Mouse (Mus musculus): ENCODE data around the gene Gm20388. TPM values are rescaled to one million over a fixed set of nuclear protein-coding genes. Genes with fewer than 3 reads are reported as not detected.

Gene Gm20388
- polyA plus RNA-seq, 1 experiment from 2014 or later: not detected

DNA sequence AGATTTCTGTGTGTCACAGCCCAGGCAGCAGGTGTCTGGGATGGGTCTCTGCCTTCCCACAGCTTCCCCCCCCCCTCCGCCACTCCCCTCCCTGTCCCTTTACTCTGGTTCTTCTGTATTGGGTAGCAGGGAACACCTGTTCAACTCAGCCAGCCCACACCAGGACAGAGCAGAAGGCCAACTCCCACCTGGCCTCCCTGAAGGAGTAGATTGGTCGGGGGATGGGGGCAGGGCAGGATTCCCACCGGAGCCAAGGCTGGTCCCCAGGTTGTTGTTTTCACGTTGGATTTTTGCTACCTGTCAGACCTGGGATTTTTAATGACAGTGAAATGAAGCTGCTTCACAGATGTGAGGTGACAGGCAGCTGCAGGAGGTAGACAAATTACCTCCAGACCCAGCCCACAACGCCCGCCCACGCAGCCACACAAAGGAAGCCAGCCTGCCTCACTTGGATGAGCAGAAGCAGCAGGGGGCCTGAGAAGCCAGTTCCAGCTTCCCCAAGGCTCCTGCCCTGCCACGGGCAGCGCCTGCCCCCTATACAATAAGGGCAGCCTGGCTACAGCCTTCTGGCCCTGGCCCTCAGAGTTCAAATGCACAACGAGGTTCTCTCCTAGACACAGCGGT lies 2828.6 kb downstream of the Gm20388 start:
- 0 out of 2 replicates have a peak overlapping the region, but pooled peaks have one; percentile 3 for H3K9ac ChIP-seq (replicated peaks)
- 17% methylated on average over 11 of the region's 11 CpGs for WGBS

GRCm38 (mm10) chr8:122742471-122742870 lies 2831.8 kb downstream of the Gm20388 start:
- Histone ChIP-seq H3K9ac (replicated peaks) (no peak overlapping the region; the same call in 1 of the 2 replicates), H3K4me3 (0 out of 2 replicates have a peak overlapping the region, but pooled peaks have one; percentile 1)
- WGBS: 2% methylated on average over 19 of the region's 19 CpGs

More for the DNA sequence above, 2828.6 kb downstream of the Gm20388 start:
- no peak overlapping the region; the same call in 1 of the 2 replicates for H3K4me2 ChIP-seq (replicated peaks)
- H3K36me3 ChIP-seq: no peaks in the 10 kb centered on the region
- H3K27ac ChIP-seq (replicated peaks): peak overlapping the region; percentile 93
- peaks cover 92% of the 10 kb centered on the region for H3K4me1 ChIP-seq
- H3K4me3 ChIP-seq: no peak overlapping the region
- no peak for ATAC-seq (replicated peaks)
- no peaks in the 10 kb centered on the region for H3K27me3 ChIP-seq
- no peaks in the 10 kb centered on the region for H3K9me3 ChIP-seq

DNA sequence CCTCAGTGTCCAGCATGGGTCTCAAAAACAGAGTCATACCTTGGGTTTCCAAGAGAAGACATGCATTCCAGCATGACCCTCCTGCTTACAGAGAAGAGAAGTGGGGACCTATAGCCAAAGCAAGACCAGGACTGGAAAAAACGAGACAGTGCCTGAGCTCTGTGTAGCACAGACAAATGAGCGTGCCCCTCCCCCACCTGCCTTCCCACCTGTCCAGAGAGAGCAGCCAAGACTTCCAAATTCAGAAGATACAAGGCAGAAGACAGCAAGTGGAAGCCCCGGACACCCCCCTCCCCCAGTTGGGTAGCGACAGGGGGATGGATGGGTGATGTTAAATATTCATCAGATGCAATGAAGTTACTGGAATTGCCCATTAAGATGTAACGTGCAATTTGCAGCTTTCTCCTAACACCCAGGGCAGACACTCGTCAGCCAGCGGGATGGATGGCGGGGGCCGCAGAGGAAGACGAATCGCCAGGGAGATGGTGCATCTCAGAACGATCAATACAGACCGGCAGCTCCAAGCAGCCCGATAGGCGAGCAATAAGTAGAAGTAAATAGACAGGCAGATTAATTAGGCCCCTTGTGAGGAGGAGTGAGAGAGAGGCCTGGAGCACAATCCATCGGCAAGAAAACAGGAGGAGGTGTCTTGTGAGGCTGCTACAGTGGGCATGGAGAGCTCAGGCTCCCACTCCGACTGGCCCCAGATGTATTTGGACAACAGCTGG lies 2834.5 kb downstream of the Gm20388 start:
- 12% methylated on average over 17 of the region's 17 CpGs for WGBS
- peak overlapping the region; percentile 7; the same call in 1 of the 2 replicates for H3K4me3 ChIP-seq
- H3K4me1 ChIP-seq: peaks cover 89% of the 10 kb centered on the region
- peak overlapping the region; percentile 93 for H3K27ac ChIP-seq (replicated peaks)
- H3K4me2 ChIP-seq (replicated peaks): peak overlapping the region; percentile 33
- peak; percentile 15 for ATAC-seq (replicated peaks)
- no peaks in the 10 kb centered on the region for H3K27me3 ChIP-seq
- H3K9me3 ChIP-seq: no peaks in the 10 kb centered on the region
- H3K9ac ChIP-seq (replicated peaks): peak overlapping the region; percentile 34
- no peaks in the 10 kb centered on the region for H3K36me3 ChIP-seq

More at GRCm38 (mm10) chr8:122742471-122742870, 2831.8 kb downstream of the Gm20388 start:
- Histone ChIP-seq H3K36me3 (no peaks in the 10 kb centered on the region), H3K4me2 (replicated peaks) (peak overlapping the region; percentile 24), H3K27me3 (no peaks in the 10 kb centered on the region), H3K27ac (replicated peaks) (peak overlapping the region; percentile 93), H3K4me1 (peaks cover 94% of the 10 kb centered on the region), H3K9me3 (no peaks in the 10 kb centered on the region)
- ATAC-seq (replicated peaks): peak; percentile 46

DNA sequence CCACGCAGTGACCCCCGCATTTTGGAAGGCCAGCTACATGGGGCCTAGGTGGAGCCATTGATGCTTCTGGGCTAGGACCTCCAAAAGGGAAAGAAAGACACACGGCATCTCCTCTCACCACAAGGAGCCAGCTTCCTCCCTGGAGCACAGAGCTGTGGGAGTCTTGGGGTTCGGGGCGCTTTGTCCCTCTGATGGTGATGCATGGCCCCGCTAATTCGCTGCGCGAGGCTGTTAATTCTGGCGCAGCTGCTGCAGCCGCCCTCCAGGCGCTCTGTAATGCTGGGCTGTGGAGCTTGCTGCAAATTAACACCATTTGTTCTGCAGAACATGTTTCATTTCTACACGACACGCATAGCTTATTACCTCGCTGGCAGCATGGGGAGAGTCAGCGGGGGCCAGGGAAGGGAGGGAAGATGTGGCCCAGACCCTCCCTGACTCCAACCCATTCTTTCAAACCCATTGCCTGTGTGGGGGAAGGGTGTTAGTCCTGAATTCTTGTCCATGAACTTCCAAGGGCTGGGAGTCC lies 2835.2 kb downstream of the Gm20388 start:
- H3K27ac ChIP-seq (replicated peaks): peak overlapping the region; percentile 93
- H3K36me3 ChIP-seq: no peaks in the 10 kb centered on the region
- H3K4me3 ChIP-seq: peak overlapping the region; percentile 7; the same call in 1 of the 2 replicates
- no peaks in the 10 kb centered on the region for H3K9me3 ChIP-seq
- H3K9ac ChIP-seq (replicated peaks): peak overlapping the region; percentile 34
- H3K4me2 ChIP-seq (replicated peaks): peak overlapping the region; percentile 33
- peak; percentile 71 for ATAC-seq (replicated peaks)
- H3K4me1 ChIP-seq: peaks cover 94% of the 10 kb centered on the region
- H3K27me3 ChIP-seq: no peaks in the 10 kb centered on the region
- WGBS: 3% methylated on average over 16 of the region's 16 CpGs

DNA sequence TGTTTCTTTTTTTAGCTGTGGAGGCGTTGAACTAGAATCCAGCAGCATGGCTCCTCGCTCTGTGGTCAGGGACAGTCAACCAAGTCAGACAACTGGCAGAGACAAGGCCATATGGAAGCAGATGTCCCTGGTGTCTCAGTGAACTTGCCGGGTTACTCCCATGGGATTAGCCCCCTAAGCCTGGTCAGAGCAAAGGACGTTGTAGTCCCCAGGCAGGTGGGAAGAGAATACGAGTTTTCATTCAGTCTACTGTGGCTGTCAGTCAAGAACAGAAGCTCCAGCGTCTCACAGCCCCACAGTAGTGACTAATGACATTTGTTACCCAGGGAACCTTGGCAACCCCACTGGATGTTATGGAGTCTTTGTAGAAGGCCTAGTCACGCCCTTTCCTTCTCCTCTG lies 2835.8 kb downstream of the Gm20388 start:
- H3K27me3 ChIP-seq: no peaks in the 10 kb centered on the region
- no peaks in the 10 kb centered on the region for H3K36me3 ChIP-seq
- H3K4me2 ChIP-seq (replicated peaks): 0 out of 2 replicates have a peak overlapping the region, but pooled peaks have one; percentile 33
- WGBS: 34% methylated on average over 7 of the region's 7 CpGs
- H3K27ac ChIP-seq (replicated peaks): peak overlapping the region; percentile 93
- no peaks in the 10 kb centered on the region for H3K9me3 ChIP-seq
- H3K9ac ChIP-seq (replicated peaks): 0 out of 2 replicates have a peak overlapping the region, but pooled peaks have one; percentile 34
- H3K4me3 ChIP-seq: no peak overlapping the region
- no peak for ATAC-seq (replicated peaks)
- H3K4me1 ChIP-seq: peaks cover 95% of the 10 kb centered on the region

- no peaks in the 10 kb centered on the region for H3K27me3 ChIP-seq
- no peak for ATAC-seq (replicated peaks)
- H3K36me3 ChIP-seq: no peaks in the 10 kb centered on the region
- H3K9me3 ChIP-seq: no peaks in the 10 kb centered on the region
- H3K9ac ChIP-seq (replicated peaks): no peak overlapping the region
- H3K4me2 ChIP-seq (replicated peaks): no peak overlapping the region
- 87% methylated on average over 1 of the region's 1 CpGs for WGBS
- peak overlapping the region; percentile 93 for H3K27ac ChIP-seq (replicated peaks)
- no peak overlapping the region for H3K4me3 ChIP-seq
- H3K4me1 ChIP-seq: peaks cover 95% of the 10 kb centered on the region
These were observed 2837.2 kb downstream of the Gm20388 start for GRCm38 (mm10) chr8:122747825-122748224.

DNA sequence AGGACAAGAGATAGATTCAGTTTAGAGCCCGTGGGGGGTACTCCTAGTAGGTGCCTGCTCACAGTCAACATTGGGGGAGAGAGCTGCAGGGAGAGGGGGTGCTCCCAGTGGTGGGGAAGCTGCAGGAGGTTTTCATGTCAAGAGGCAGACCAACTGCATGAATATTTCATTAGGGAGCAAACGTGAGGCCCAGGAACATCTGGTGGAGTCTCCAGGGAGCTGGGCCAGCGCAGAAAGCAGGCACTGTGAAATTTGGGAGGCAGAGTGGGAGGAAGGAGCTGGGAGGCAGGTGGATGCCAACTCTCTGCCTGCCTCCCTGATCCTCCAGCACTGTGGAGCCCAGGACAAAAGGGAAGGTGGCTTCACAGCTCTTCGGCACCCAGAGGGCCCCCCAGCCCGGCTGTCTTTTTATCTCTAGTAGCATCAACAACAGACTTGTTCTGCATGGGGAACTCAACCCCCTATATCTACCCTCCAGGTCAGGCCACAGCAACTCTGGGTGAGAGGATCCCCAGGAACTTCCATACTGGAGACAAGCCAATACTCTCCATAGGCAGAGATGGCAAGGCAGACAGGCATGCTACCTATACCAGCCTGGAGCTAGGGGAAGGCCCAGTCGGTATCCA lies 2838.8 kb downstream of the Gm20388 start:
- WGBS: 45% methylated on average over 6 of the region's 6 CpGs
- ATAC-seq (replicated peaks): no peak
- H3K9ac ChIP-seq (replicated peaks): no peak overlapping the region; the same call in 1 of the 2 replicates

GRCm38 (mm10) chr8:122751342-122751741 lies 2840.7 kb downstream of the Gm20388 start:
- H3K9me3 ChIP-seq: no peaks in the 10 kb centered on the region
- no peaks in the 10 kb centered on the region for H3K36me3 ChIP-seq
- peak overlapping the region; percentile 89 for H3K27ac ChIP-seq (replicated peaks)
- ATAC-seq (replicated peaks): peak; percentile 83
- WGBS: 20% methylated on average over 5 of the region's 5 CpGs
- peak overlapping the region; percentile 45 for H3K4me2 ChIP-seq (replicated peaks)
- H3K4me3 ChIP-seq: peak overlapping the region; percentile 36
- no peaks in the 10 kb centered on the region for H3K27me3 ChIP-seq
- H3K9ac ChIP-seq (replicated peaks): peak overlapping the region; percentile 42
- peaks cover 64% of the 10 kb centered on the region for H3K4me1 ChIP-seq

More for the DNA sequence above, 2838.8 kb downstream of the Gm20388 start:
- H3K36me3 ChIP-seq: no peaks in the 10 kb centered on the region
- H3K27ac ChIP-seq (replicated peaks): peak overlapping the region; percentile 89
- H3K4me1 ChIP-seq: peaks cover 83% of the 10 kb centered on the region
- no peaks in the 10 kb centered on the region for H3K9me3 ChIP-seq
- no peaks in the 10 kb centered on the region for H3K27me3 ChIP-seq
- no peak overlapping the region for H3K4me3 ChIP-seq
- H3K4me2 ChIP-seq (replicated peaks): peak overlapping the region; percentile 19; the same call in 1 of the 2 replicates

- WGBS: 41% methylated on average over 29 of the region's 29 CpGs
- peak; percentile 69 for ATAC-seq (replicated peaks)
- Histone ChIP-seq H3K4me1 (peaks cover 55% of the 10 kb centered on the region), H3K9me3 (no peaks in the 10 kb centered on the region), H3K4me3 (peak overlapping the region; percentile 36), H3K4me2 (replicated peaks) (peak overlapping the region; percentile 45), H3K27ac (replicated peaks) (peak overlapping the region; percentile 89), H3K9ac (replicated peaks) (peak overlapping the region; percentile 42), H3K27me3 (no peaks in the 10 kb centered on the region), H3K36me3 (no peaks in the 10 kb centered on the region)
These were observed 2841.6 kb downstream of the Gm20388 start for GRCm38 (mm10) chr8:122752111-122752721.

DNA sequence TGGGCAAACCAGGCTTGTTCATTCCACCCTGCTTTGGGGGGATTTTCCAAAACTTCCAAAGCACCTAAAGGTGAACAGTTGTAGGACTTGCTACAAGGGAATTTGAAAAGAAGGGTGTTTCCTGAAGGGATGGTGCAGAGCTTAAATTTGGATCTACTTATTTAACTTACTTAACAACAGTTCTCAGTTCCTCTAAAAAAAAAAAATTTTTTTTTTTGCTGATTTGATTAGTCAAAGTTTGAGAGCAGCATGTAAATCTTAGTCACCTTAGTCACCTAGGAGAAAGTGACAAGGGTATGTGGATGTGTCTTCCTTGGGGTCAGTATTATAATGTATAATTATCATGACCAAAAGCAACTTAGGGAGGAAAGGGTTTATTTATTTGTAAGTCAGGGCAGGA lies 2848.0 kb downstream of the Gm20388 start:
- H3K9ac ChIP-seq (replicated peaks): no peak overlapping the region
- no peaks in the 10 kb centered on the region for H3K27me3 ChIP-seq
- no peaks in the 10 kb centered on the region for H3K36me3 ChIP-seq
- H3K4me1 ChIP-seq: peaks cover 16% of the 10 kb centered on the region; the same call in 1 of the 2 replicates
- H3K4me2 ChIP-seq (replicated peaks): no peak overlapping the region
- H3K9me3 ChIP-seq: no peaks in the 10 kb centered on the region
- no peak overlapping the region for H3K4me3 ChIP-seq
- ATAC-seq (replicated peaks): no peak
- H3K27ac ChIP-seq (replicated peaks): no peak overlapping the region

DNA sequence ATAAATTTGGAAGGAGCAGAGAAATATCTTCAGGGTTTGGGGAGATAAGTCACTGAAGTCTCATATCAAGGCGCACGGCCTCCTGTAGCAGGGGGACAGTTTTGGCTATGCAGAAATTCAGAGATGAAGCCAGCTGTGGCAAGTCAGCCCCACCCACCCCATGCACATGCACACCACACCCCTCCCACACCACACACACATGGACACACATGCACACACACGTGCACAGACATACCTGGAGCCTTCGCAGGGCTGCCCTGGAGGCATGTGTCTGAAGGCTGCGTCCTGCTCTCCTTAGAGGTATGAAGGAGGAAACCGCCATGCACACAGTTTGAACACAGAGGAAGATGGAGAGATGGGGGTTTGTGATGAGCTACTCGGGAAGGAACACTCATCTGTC lies 2849.5 kb downstream of the Gm20388 start:
- no peak overlapping the region for H3K4me3 ChIP-seq
- no peak overlapping the region for H3K4me2 ChIP-seq (replicated peaks)
- no peaks in the 10 kb centered on the region for H3K36me3 ChIP-seq
- no peak overlapping the region for H3K9ac ChIP-seq (replicated peaks)
- no peaks in the 10 kb centered on the region for H3K27me3 ChIP-seq
- ATAC-seq (replicated peaks): no peak
- no peak overlapping the region for H3K27ac ChIP-seq (replicated peaks)
- H3K9me3 ChIP-seq: no peaks in the 10 kb centered on the region
- H3K4me1 ChIP-seq: peaks cover 16% of the 10 kb centered on the region; the same call in 1 of the 2 replicates
- WGBS: 83% methylated on average over 7 of the region's 7 CpGs

All from forebrain, embryonic 15.5 days (tissue).